Mouse (Mus musculus): ENCODE measurements around the gene Cnpy1. TPM values are rescaled to one million over a fixed set of nuclear protein-coding genes. Genes with fewer than 3 reads are reported as not detected.

Gene Cnpy1
- total and polyA plus RNA-seq, 2 experiments from 2014 or later = 0.44 to 1.6 TPM

DNA sequence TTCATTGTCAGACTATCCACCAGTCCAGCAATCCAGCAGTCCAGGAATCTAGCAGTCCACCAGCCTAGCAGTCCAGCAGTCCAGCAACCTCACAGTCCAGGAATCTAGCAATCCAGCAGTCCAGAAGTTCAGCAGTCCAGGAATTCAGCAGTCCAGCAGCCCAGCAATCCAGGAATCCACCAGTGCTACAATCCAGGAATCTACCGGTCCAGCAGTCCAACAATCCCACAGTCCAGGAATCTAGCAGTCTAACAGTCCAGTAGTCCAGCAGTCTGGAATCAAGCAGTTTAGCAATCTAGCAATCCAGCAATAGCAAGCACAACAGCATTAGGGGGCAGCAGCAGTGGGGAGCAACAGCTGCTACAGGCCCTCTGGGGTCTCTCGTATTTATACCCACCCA is 27.2 kb upstream of the Cnpy1 start:
- no peak for TF ChIP-seq CTCF (IDR thresholded peaks at IDR 0.05; ENCODE audit: low read depth)
- Histone ChIP-seq H3K27me3 (ENCODE audit: insufficient read depth, low read length) (no peaks in the 10 kb centered on the region), H3K9me3 (ENCODE audit: low read length) (no peaks in the 10 kb centered on the region), H3K27ac (ENCODE audit: low read depth, low read length) (no peak overlapping the region), H3K4me1 (ENCODE audit: insufficient read depth) (no peaks in the 10 kb centered on the region), H3K4me2 (ENCODE audit: low read depth) (no peak overlapping the region), H3K4me3 (ENCODE audit: low read depth, low read length) (no peak overlapping the region), H3K9ac (no peak overlapping the region), H3K36me3 (ENCODE audit: insufficient read depth) (no peaks in the 10 kb centered on the region)
- WGBS = 76% methylated on average over 2 of the region's 2 CpGs
- no peak for DNase-seq
- ATAC-seq = no peak

DNA sequence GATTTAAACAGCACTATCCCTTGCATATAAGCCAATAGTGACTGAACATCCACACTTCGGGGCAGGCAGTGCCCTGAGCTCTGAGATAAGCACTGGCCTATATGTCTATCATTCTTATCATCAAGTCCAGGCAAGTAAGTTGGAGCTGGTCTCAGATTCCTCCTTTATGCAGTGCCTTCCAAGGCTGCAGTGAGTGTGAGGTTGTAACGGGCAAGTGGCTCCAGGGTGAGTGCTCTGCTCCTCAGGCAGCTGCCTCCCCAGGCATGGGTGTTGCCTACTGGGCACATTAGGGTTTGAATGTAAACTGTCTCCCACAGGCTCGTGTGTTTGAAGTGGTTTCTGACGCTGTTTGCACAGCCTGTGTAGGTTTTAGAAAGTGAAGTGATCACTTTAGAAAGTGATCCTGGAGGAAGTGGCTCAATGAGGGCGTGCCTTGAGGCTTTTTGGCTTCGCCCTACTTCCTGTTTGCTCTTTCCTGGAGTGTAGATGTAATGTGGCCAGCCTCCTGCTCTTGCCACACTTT is 23.9 kb upstream of the Cnpy1 start:
- no peak overlapping the region for H3K9ac ChIP-seq
- no peaks in the 10 kb centered on the region for H3K36me3 ChIP-seq (ENCODE audit: insufficient read depth)
- WGBS = 72% methylated on average over 6 of the region's 6 CpGs
- no peaks in the 10 kb centered on the region for H3K4me1 ChIP-seq (ENCODE audit: insufficient read depth)
- DNase-seq (no peak), ATAC-seq (no peak)
- TF ChIP-seq CTCF (IDR thresholded peaks at IDR 0.05; ENCODE audit: low read depth) = no peak
- H3K27ac ChIP-seq (ENCODE audit: low read depth, low read length) = no peak overlapping the region
- H3K4me2 ChIP-seq (ENCODE audit: low read depth) = no peak overlapping the region
- no peaks in the 10 kb centered on the region for H3K9me3 ChIP-seq (ENCODE audit: low read length)
- H3K27me3 ChIP-seq (ENCODE audit: insufficient read depth, low read length) = no peaks in the 10 kb centered on the region
- no peak overlapping the region for H3K4me3 ChIP-seq (ENCODE audit: low read depth, low read length)

GRCm38 (mm10) chr5:28267576-28267975 is 22.0 kb upstream of the Cnpy1 start:
- Histone ChIP-seq H3K4me1 (ENCODE audit: insufficient read depth) (no peaks in the 10 kb centered on the region), H3K36me3 (ENCODE audit: insufficient read depth) (no peaks in the 10 kb centered on the region), H3K9ac (no peak overlapping the region), H3K4me2 (ENCODE audit: low read depth) (no peak overlapping the region), H3K27me3 (ENCODE audit: insufficient read depth, low read length) (no peaks in the 10 kb centered on the region), H3K4me3 (ENCODE audit: low read depth, low read length) (no peak overlapping the region), H3K9me3 (ENCODE audit: low read length) (no peaks in the 10 kb centered on the region), H3K27ac (ENCODE audit: low read depth, low read length) (no peak overlapping the region)
- TF ChIP-seq CTCF (IDR thresholded peaks at IDR 0.05; ENCODE audit: low read depth) = no peak
- ATAC-seq (no peak), DNase-seq (no peak)
- 40% methylated on average over 2 of the region's 2 CpGs for WGBS

DNA sequence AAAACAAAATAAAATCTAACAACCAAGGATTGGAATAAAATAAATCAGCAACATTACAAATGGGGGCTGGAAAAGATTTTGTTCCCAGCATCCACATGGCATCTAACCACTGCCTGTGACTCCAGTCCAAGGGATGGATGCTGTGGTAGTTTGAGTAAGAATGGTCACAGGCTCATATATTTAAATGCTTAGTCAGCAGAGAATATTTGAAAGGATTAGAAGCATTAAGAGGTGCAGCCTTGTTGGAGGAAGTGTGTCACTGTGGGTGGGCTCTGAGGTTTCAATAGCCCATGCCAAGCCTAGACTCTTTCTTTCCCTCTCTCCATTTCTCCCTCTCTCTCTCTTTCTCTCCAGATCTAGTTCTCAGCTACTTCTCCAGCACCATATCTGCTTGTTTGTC is 20.0 kb upstream of the Cnpy1 start:
- no peak for TF ChIP-seq CTCF (IDR thresholded peaks at IDR 0.05; ENCODE audit: low read depth)
- no peaks in the 10 kb centered on the region for H3K9me3 ChIP-seq (ENCODE audit: low read length)
- H3K4me2 ChIP-seq (ENCODE audit: low read depth) = no peak overlapping the region
- H3K27me3 ChIP-seq (ENCODE audit: insufficient read depth, low read length) = no peaks in the 10 kb centered on the region
- no peaks in the 10 kb centered on the region for H3K36me3 ChIP-seq (ENCODE audit: insufficient read depth)
- DNase-seq = no peak
- H3K9ac ChIP-seq = no peak overlapping the region
- no peak overlapping the region for H3K27ac ChIP-seq (ENCODE audit: low read depth, low read length)
- no peaks in the 10 kb centered on the region for H3K4me1 ChIP-seq (ENCODE audit: insufficient read depth)
- ATAC-seq = no peak
- H3K4me3 ChIP-seq (ENCODE audit: low read depth, low read length) = no peak overlapping the region

DNA sequence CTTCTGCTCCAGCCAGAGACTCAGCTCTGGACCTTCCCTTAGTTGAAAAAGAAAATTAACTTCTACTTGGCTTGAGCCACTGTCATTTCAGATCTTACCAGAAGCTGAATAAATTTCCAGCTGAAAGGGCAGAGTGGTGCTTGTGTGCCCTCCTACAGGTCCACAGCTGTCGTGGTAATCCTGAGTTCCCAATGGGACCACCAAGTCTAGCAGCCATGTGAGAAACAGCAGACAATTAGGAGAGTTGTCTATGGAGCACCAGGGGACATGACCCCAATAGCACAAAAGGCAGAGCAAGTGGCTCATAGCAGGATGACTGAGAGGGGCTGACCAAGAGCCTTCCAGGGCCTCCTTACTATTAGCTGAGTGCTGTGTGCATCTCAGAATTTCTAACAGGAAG is 18.2 kb upstream of the Cnpy1 start:
- TF ChIP-seq CTCF (IDR thresholded peaks at IDR 0.05; ENCODE audit: low read depth) = no peak

DNA sequence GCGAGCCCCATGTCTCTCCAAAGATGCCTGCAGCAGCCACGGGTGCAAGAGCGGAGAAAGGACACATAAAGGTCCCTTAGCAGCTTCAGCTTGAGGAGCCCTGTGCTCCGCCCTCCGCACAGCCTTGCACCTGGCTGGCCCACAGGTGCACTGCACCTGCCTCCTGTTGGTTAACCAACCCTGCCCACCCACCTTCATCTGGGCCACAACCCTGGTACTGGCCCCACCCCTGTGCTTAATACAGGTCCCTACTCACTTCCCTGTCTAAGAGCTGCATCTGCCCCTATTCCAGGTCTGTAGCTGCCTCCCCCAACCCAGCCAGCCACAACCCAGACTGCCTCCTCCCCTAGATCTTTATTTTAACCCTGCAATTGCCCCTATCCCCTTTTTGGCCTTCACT is 16.5 kb upstream of the Cnpy1 start:
- DNase-seq = no peak
- 85% methylated on average over 5 of the region's 5 CpGs for WGBS
- H3K4me3 ChIP-seq (ENCODE audit: low read depth, low read length) = no peak overlapping the region

More for the DNA sequence above, 18.2 kb upstream of the Cnpy1 start:
- WGBS = 19% methylated on average over 1 of the region's 1 CpGs
- Histone ChIP-seq H3K27ac (ENCODE audit: low read depth, low read length) (no peak overlapping the region), H3K4me1 (ENCODE audit: insufficient read depth) (no peaks in the 10 kb centered on the region), H3K9me3 (ENCODE audit: low read length) (no peaks in the 10 kb centered on the region), H3K4me3 (ENCODE audit: low read depth, low read length) (no peak overlapping the region), H3K36me3 (ENCODE audit: insufficient read depth) (no peaks in the 10 kb centered on the region), H3K9ac (no peak overlapping the region), H3K27me3 (ENCODE audit: insufficient read depth, low read length) (no peaks in the 10 kb centered on the region), H3K4me2 (ENCODE audit: low read depth) (no peak overlapping the region)
- ATAC-seq (no peak), DNase-seq (no peak)

GRCm38 (mm10) chr5:28259939-28260338 is 14.3 kb upstream of the Cnpy1 start:
- no peak for DNase-seq
- TF ChIP-seq CTCF (IDR thresholded peaks at IDR 0.05; ENCODE audit: low read depth) = no peak
- 72% methylated on average over 1 of the region's 1 CpGs for WGBS

More for the DNA sequence above, 16.5 kb upstream of the Cnpy1 start:
- Histone ChIP-seq H3K36me3 (ENCODE audit: insufficient read depth) (no peaks in the 10 kb centered on the region), H3K4me1 (ENCODE audit: insufficient read depth) (no peaks in the 10 kb centered on the region), H3K27me3 (ENCODE audit: insufficient read depth, low read length) (no peaks in the 10 kb centered on the region), H3K27ac (ENCODE audit: low read depth, low read length) (no peak overlapping the region), H3K9ac (no peak overlapping the region), H3K4me2 (ENCODE audit: low read depth) (no peak overlapping the region), H3K9me3 (ENCODE audit: low read length) (no peaks in the 10 kb centered on the region)
- TF ChIP-seq CTCF (IDR thresholded peaks at IDR 0.05; ENCODE audit: low read depth) = no peak
- no peak for ATAC-seq

GRCm38 (mm10) chr5:28259385-28259784 is 13.8 kb upstream of the Cnpy1 start:
- DNase-seq (no peak), ATAC-seq (no peak)
- Histone ChIP-seq H3K27me3 (ENCODE audit: insufficient read depth, low read length) (no peaks in the 10 kb centered on the region), H3K27ac (ENCODE audit: low read depth, low read length) (no peak overlapping the region), H3K4me2 (ENCODE audit: low read depth) (no peak overlapping the region), H3K4me1 (ENCODE audit: insufficient read depth) (no peaks in the 10 kb centered on the region), H3K9me3 (ENCODE audit: low read length) (no peaks in the 10 kb centered on the region), H3K4me3 (ENCODE audit: low read depth, low read length) (no peak overlapping the region), H3K36me3 (ENCODE audit: insufficient read depth) (no peaks in the 10 kb centered on the region), H3K9ac (no peak overlapping the region)
- 47% methylated on average over 1 of the region's 1 CpGs for WGBS
- TF ChIP-seq CTCF (IDR thresholded peaks at IDR 0.05; ENCODE audit: low read depth) = no peak

More at GRCm38 (mm10) chr5:28259939-28260338, 14.3 kb upstream of the Cnpy1 start:
- H3K9me3 ChIP-seq (ENCODE audit: low read length) = no peaks in the 10 kb centered on the region
- no peak for ATAC-seq
- no peak overlapping the region for H3K27ac ChIP-seq (ENCODE audit: low read depth, low read length)
- H3K4me1 ChIP-seq (ENCODE audit: insufficient read depth) = no peaks in the 10 kb centered on the region
- no peak overlapping the region for H3K9ac ChIP-seq
- H3K27me3 ChIP-seq (ENCODE audit: insufficient read depth, low read length) = no peaks in the 10 kb centered on the region
- H3K4me3 ChIP-seq (ENCODE audit: low read depth, low read length) = no peak overlapping the region
- H3K36me3 ChIP-seq (ENCODE audit: insufficient read depth) = no peaks in the 10 kb centered on the region
- no peak overlapping the region for H3K4me2 ChIP-seq (ENCODE audit: low read depth)

Data from forebrain, postnatal 0 days (tissue).